Mouse (Mus musculus) bone marrow macrophage, adult 2 months (primary cell): ENCODE data around the gene Cuedc1. TPM values are rescaled to one million over a fixed set of nuclear protein-coding genes. Genes with fewer than 3 reads are reported as not detected.
A peak's percentile ranks its signal among the peaks of the same experiment; 100 is the strongest.

Experiments
- H3K27ac ChIP-seq: 2 replicates; pipeline ENCODE4 v1.5.1; 2012; ENCODE audit warnings: low read depth, low read length; ENCODE audit not compliant: insufficient read depth
- H3K4me1 ChIP-seq: 2 replicates; pipeline ENCODE4 v1.6.1; 2012; ENCODE audit warnings: low read length; ENCODE audit not compliant: control insufficient read depth, insufficient read depth
- H3K4me3 ChIP-seq: 2 replicates; pipeline ENCODE4 v1.5.1; 2012; ENCODE audit warnings: mild to moderate bottlenecking, low read length, moderate library complexity; ENCODE audit not compliant: insufficient read depth
- CTCF ChIP-seq: IDR thresholded peaks from 2 replicates; pipeline ENCODE4 v1.5.1; 2012; ENCODE audit warnings: low read depth, mild to moderate bottlenecking, low read length, moderate library complexity
- POLR2A ChIP-seq: IDR thresholded peaks from 2 replicates; pipeline ENCODE4 v1.6.1; 2012; ENCODE audit warnings: mild to moderate bottlenecking, low read depth, low read length, borderline replicate concordance
- polyA plus RNA-seq: library from polyadenylated mRNA; stranded (reverse); fragments of >200 nt; gene quantifications from 2 replicates; pipeline ENCODE4 v1.2.4, GENCODE M21; 2012; ENCODE audit not compliant: missing spikeins, insufficient read depth, insufficient read length

Cuedc1 gene
- polyA plus RNA-seq, 1 experiment: 13.1 TPM

GRCm38 (mm10) chr11:88103214-88103941 is 5.5 kb downstream of the Cuedc1 start:
- H3K27ac ChIP-seq: no peak overlapping the region
- peaks cover 36% of the 10 kb centered on the region for H3K4me1 ChIP-seq
- no peak overlapping the region for H3K4me3 ChIP-seq
- TF ChIP-seq CTCF (no peak), POLR2A (no peak)

DNA sequence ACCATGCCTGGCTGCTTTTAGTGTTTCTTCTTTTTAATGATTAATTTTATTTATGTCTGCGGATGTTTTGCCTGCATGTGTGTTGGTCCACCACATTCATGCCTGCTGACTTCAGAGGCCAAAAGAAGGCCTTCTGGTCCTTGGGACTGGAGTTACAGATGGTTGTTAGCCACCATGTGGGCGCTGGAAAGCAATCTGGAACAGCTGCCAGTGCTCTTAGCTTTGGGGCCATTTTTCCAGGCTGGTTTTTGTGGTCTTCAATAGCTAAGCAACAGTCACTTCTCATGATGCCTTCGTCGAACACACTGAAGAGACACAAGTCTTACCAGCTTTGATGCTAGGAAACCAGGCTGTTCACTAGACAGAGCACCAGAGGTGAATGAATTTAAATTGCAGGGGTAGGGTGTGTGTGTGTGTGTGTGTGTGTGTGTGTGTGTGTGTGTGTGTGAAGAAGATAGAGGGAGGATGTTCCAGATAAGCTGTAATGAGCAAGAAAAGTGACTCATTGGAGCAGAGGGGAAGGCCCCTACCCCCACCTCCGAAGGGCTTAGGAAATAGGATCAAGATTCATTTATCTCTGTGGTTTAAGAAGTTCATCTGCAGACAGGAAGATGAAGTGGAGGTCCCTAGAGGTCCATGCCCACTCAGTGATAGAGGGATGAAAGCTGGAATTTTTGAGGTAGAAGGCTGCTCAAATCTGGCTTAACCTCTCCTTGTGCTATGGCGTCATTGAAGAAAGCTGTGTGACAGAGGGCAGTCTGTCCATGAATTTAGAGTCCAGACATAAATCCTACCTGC is 7.8 kb downstream of the Cuedc1 start:
- H3K27ac ChIP-seq: no peak overlapping the region
- peaks cover 36% of the 10 kb centered on the region for H3K4me1 ChIP-seq
- TF ChIP-seq CTCF (no peak), POLR2A (no peak)
- no peak overlapping the region for H3K4me3 ChIP-seq

- TF ChIP-seq CTCF (no peak), POLR2A (no peak)
- H3K4me1 ChIP-seq: peaks cover 36% of the 10 kb centered on the region
- no peak overlapping the region for H3K4me3 ChIP-seq
- no peak overlapping the region for H3K27ac ChIP-seq
Measured at GRCm38 (mm10) chr11:88106292-88106554, 8.4 kb downstream of the Cuedc1 start.

DNA sequence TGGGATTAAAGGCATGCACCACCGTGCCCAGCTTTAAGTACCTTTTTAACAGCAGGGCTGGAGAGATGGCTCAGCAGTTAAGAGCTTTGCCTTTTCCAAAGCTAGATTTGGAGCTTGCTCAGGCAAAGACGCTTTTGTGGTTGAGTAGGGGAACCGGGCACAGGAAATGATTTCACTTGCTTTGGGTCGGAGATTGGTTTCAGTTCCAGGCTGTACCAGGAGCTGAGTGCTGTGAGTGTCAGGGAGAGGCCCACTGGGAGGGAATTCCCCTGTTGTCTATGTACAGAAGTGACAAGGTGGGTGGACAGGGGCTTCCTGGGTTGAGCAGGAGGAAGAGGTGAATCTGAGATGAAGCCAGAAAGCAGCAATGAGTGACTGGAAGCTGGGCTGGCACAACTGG is 9.5 kb downstream of the Cuedc1 start:
- TF ChIP-seq POLR2A (no peak), CTCF (no peak)
- Histone ChIP-seq H3K4me1 (peaks cover 40% of the 10 kb centered on the region), H3K27ac (peak overlapping the region; percentile 62), H3K4me3 (no peak overlapping the region)

- Histone ChIP-seq H3K27ac (no peak overlapping the region), H3K4me3 (no peak overlapping the region), H3K4me1 (peaks cover 59% of the 10 kb centered on the region)
- TF ChIP-seq CTCF (no peak), POLR2A (no peak)
Measured at GRCm38 (mm10) chr11:88110031-88110594, 12.3 kb downstream of the Cuedc1 start.

DNA sequence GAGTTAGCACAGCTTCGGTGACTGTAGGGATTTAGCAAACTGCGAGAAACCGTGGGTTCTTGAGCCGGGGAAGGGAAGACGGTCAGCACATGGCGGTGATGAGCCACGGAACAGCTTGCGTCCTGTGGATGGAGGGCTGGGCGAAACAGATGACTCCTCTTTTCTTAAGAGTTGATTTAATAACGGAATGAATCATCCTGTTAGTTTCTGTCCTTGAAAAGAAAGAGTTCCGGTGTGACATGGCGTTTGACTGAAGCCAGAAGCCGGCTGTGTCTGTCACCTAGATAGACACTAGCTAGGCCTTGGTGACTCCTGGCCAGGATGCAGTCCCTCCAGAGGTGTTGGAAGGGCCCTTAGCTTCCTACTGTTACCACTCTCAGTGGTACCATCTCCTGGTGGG is 14.2 kb downstream of the Cuedc1 start:
- no peak overlapping the region for H3K4me3 ChIP-seq
- no peak for TF ChIP-seq CTCF
- no peak for TF ChIP-seq POLR2A
- no peak overlapping the region for H3K27ac ChIP-seq
- H3K4me1 ChIP-seq: peaks cover 59% of the 10 kb centered on the region

GRCm38 (mm10) chr11:88112677-88113333 is 14.9 kb downstream of the Cuedc1 start:
- H3K27ac ChIP-seq: no peak overlapping the region
- no peak overlapping the region for H3K4me3 ChIP-seq
- H3K4me1 ChIP-seq: peaks cover 62% of the 10 kb centered on the region
- TF ChIP-seq POLR2A (no peak), CTCF (no peak)

DNA sequence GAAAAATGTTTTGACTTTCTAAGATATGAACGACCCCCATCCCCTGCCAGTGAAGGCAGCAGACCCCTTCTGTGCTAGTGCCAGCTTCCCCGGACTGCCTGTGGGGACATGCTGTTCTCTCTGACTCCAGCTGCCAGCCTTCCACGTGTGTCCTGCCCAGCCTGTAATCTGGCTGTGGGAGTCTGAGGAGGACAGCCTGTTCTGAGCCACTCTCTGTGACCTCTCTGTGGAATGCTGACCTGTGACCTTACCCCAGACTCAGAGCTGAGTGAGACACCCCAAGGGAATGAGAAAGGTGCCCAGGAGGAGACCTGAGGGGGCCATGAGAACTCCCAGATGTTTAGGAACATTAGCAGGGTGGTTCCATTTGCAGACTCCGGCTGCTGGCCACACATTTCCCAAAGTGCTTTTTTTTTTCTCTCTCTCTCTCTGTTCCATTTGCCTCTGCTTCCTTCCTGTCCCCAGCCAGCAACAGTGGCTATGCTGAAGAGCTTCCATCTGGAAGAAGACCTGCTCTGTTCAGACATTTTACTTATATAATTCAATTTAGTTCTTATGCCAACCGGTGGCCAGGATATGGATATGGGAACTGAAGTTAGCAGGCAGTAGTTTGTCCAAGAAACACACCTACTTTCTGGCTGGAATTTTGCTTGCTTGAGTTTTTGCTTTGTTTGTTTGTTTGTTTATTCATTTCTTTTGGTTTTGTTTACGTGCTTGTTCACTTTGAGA is 15.8 kb downstream of the Cuedc1 start:
- TF ChIP-seq CTCF (no peak), POLR2A (no peak)
- Histone ChIP-seq H3K4me3 (no peak overlapping the region), H3K4me1 (peaks cover 63% of the 10 kb centered on the region), H3K27ac (no peak overlapping the region)

DNA sequence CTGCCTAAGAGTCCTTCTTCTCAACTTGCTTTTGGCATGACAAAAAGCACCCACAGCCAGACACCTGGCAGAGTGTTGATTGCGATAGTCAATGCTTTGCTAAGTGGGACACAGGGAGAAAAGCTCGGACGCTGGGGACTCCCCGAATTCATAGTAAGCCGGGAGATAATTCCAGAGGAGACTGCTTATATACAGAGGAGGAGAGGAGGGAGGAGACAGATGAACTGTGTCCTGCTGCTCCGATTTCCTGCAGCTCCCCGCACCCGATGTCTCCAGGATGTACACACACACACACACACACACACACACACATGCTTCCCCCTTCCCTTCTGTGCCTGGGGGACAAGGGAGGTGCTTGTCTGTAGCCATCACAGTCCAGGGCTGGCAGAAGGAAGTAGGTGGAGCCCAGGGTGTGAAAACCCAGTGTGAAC is 17.0 kb downstream of the Cuedc1 start:
- Histone ChIP-seq H3K4me1 (peaks cover 65% of the 10 kb centered on the region), H3K4me3 (no peak overlapping the region), H3K27ac (no peak overlapping the region)
- TF ChIP-seq POLR2A (no peak), CTCF (peak; percentile 28; the same call in 1 of the 2 replicates)
